Mouse (Mus musculus) left cerebral cortex, adult 2 months (tissue): ENCODE measurements around the gene Ints1. TPM values are rescaled to one million over a fixed set of nuclear protein-coding genes. Genes with fewer than 3 reads are reported as not detected.
"Not testable (repeated sequence)": the region's sequence is repeated elsewhere in the genome, so short reads cannot be mapped to it uniquely, and the experiment has no call there.

ENCODE experiments used
- DNase-seq, 2 experiments: peaks; one replicate each; pipeline ENCODE4 v3.0.0; 2021 to 2022; ENCODE audit warnings: low spot score in 2 of 2, mixed read lengths in 1 of 2; ENCODE audit errors: extremely low spot score in 1 of 2
- H3K27ac ChIP-seq: fragments of 200-600 bp; 2 replicates; pipeline ENCODE4 v1.8.1; 2022
- H3K4me3 ChIP-seq: fragments of 200-600 bp; 2 replicates; pipeline ENCODE4 v1.8.1; 2022
- CTCF ChIP-seq: fragments of 200-600 bp; IDR thresholded peaks from 2 replicates; pipeline ENCODE4 v1.8.1; 2022; ENCODE audit warnings: antibody characterized with exemption, mild to moderate bottlenecking, moderate library complexity
- intact Hi-C: fragments of 180-260 bp; cut with DNase I; formaldehyde crosslinking; loops from one replicate; pipeline ENCODE4 v1.15.1; 2025
- total RNA-seq, 2 experiments: library from RNA; stranded (reverse); gene quantifications; 2 replicates each; pipeline ENCODE4 v1.2.3; 2021

Ints1 gene
- total RNA-seq, 2 experiments from 2014 or later, result 91.9 to 102 TPM

- peak; percentile 1; the same call in 1 of the 2 replicates for TF ChIP-seq CTCF
- intact Hi-C loops, result no loop called here
- H3K27ac ChIP-seq, result no peak overlapping the region
Measured at GRCm38 (mm10) chr5:139789466-139789865, 14.0 kb upstream of the Ints1 start.

GRCm38 (mm10) chr5:139781406-139781805 lies 5.9 kb upstream of the Ints1 start:
- Histone ChIP-seq H3K27ac (no peak overlapping the region), H3K4me3 (no peak overlapping the region)
- no peak for DNase-seq
- intact Hi-C loops, result no loop called here
- no peak for TF ChIP-seq CTCF

More at GRCm38 (mm10) chr5:139789466-139789865, 14.0 kb upstream of the Ints1 start:
- H3K4me3 ChIP-seq, result no peak overlapping the region
- no peak for DNase-seq

- no peak overlapping the region for H3K4me3 ChIP-seq
- intact Hi-C loops, result loop anchor here (5.0 kb wide), 1 partner anchor 40 kb away; the partner anchor contains the start of gene Tmem184a
- H3K27ac ChIP-seq, result no peak overlapping the region
- TF ChIP-seq CTCF, result no peak
- no peak for DNase-seq
Measured at GRCm38 (mm10) chr5:139776966-139777365, 1.5 kb upstream of the Ints1 start.

- no peak for DNase-seq
- intact Hi-C loops, result no loop called here
- Histone ChIP-seq H3K4me3 (no peak overlapping the region), H3K27ac (no peak overlapping the region)
- TF ChIP-seq CTCF, result no peak
Measured at GRCm38 (mm10) chr5:139768216-139768615, 7.3 kb downstream of the Ints1 start.

GRCm38 (mm10) chr5:139764296-139764695 lies 11.2 kb downstream of the Ints1 start:
- TF ChIP-seq CTCF, result peak; percentile 56
- Histone ChIP-seq H3K4me3 (no peak overlapping the region), H3K27ac (no peak overlapping the region)
- intact Hi-C loops, result no loop called here
- no peak for DNase-seq

- intact Hi-C loops, result no loop called here
- Histone ChIP-seq H3K27ac (peak overlapping the region; percentile 67), H3K4me3 (no peak overlapping the region)
- TF ChIP-seq CTCF, result no peak
- DNase-seq, result peak; percentile 48 to 65
Measured at GRCm38 (mm10) chr5:139758096-139758495, 17.4 kb downstream of the Ints1 start.

GRCm38 (mm10) chr5:139756586-139756985 lies 18.9 kb downstream of the Ints1 start:
- intact Hi-C loops, result no loop called here
- TF ChIP-seq CTCF, result no peak

GRCm38 (mm10) chr5:139756135-139756534 lies 19.3 kb downstream of the Ints1 start:
- intact Hi-C loops, result no loop called here
- no peak for DNase-seq
- TF ChIP-seq CTCF, result no peak
- H3K27ac ChIP-seq, result no peak overlapping the region
- no peak overlapping the region for H3K4me3 ChIP-seq

More at GRCm38 (mm10) chr5:139756586-139756985, 18.9 kb downstream of the Ints1 start:
- H3K27ac ChIP-seq, result no peak overlapping the region
- H3K4me3 ChIP-seq, result no peak overlapping the region
- no peak for DNase-seq

- intact Hi-C loops, result no loop called here
- Histone ChIP-seq H3K27ac (no peak overlapping the region), H3K4me3 (no peak overlapping the region)
- peak; percentile 86 for TF ChIP-seq CTCF
- DNase-seq, result peak; percentile 65 to 73
Measured at GRCm38 (mm10) chr5:139754753-139755152, 20.7 kb downstream of the Ints1 start.

GRCm38 (mm10) chr5:139750535-139750934 lies 24.9 kb downstream of the Ints1 start:
- TF ChIP-seq CTCF, result peak; percentile 96
- H3K4me3 ChIP-seq, result no peak overlapping the region
- H3K27ac ChIP-seq, result no peak overlapping the region

GRCm38 (mm10) chr5:139749413-139750125 lies 25.9 kb downstream of the Ints1 start:
- no peak for DNase-seq
- intact Hi-C loops, result loop anchor here (2.0 kb wide), 1 partner anchor 33 kb away; no protein-coding TSS in a partner anchor
- Histone ChIP-seq H3K27ac (no peak overlapping the region), H3K4me3 (no peak overlapping the region)
- TF ChIP-seq CTCF, result no peak

More at GRCm38 (mm10) chr5:139750535-139750934, 24.9 kb downstream of the Ints1 start:
- intact Hi-C loops, result loop anchor here (2.0 kb wide), 1 partner anchor 34 kb away; no protein-coding TSS in a partner anchor
- DNase-seq, result peak; percentile 62 to 69

- H3K4me3 ChIP-seq, result no peak overlapping the region
- DNase-seq, result peak in 1 of 2 experiments; percentile 47
- H3K27ac ChIP-seq, result no peak overlapping the region
- peak; percentile 64 for TF ChIP-seq CTCF
- intact Hi-C loops, result no loop called here
Measured at GRCm38 (mm10) chr5:139745771-139746170, 29.7 kb downstream of the Ints1 start.

GRCm38 (mm10) chr5:139742640-139743039 lies 32.8 kb downstream of the Ints1 start:
- H3K4me3 ChIP-seq, DNase-seq, H3K27ac ChIP-seq, intact Hi-C loops: not testable (repeated sequence)
